20 mouse cellular contexts compared by ENCODE assay signal in genomic region chr10:85737796-85738195, GRCm38 (mm10).
DNase-seq lines count a peak whose midpoint lies in the region.
"Had no signal": no experiment of that assay in that cellular context is flagged by ENCODE, and none has a peak within 500 bp of the region (broad histone marks: within the 10 kb centered on the region; RNA-seq: fewer than 3 reads in every experiment).

No protein-coding gene starts in this region.

- peak; percentile 49 for DNase-seq in 3T3-L1 (ENCODE audit: low read depth, low spot score)
- peak; percentile 42 for DNase-seq in embryo, embryonic 10 days (ENCODE audit: low spot score)
- peak; percentile 45 for DNase-seq in embryonic facial prominence, embryonic 10.5 days (ENCODE audit: low spot score)
- DNase-seq in limb, embryonic 10.5 days (ENCODE audit: low spot score), result peak; percentile 33
- no peak for DNase-seq in lung, postnatal 25 days (ENCODE audit: low spot score)
- DNase-seq in cerebellum, postnatal 4 days (ENCODE audit: low spot score in 2 of 2), result no peak
- no peak for DNase-seq in thymus, adult 18-20 months
- DNase-seq: adrenal gland, postnatal 14 days; cerebellum, adult 11-12 months; cerebellum, adult 9-11 months; cerebellum, postnatal 36 days; gastrocnemius, postnatal 14 days; heart, postnatal 36 days; kidney, adult 11 months; kidney, adult 9 months had no signal

- no peak overlapping the region for H3K27ac ChIP-seq in embryonic facial prominence, embryonic 10.5 days (replicated peaks)
- no peak overlapping the region for H3K27ac ChIP-seq in limb, embryonic 10.5 days
- H3K27ac ChIP-seq: embryonic facial prominence, embryonic 12.5 days; forebrain, embryonic 15.5 days; hindbrain, embryonic 12.5 days; hindbrain, postnatal 0 days had no signal

- no peaks in the 10 kb centered on the region for H3K36me3 ChIP-seq in embryonic facial prominence, embryonic 10.5 days (replicated peaks)
- H3K36me3 ChIP-seq in limb, embryonic 10.5 days, result no peaks in the 10 kb centered on the region
- H3K36me3 ChIP-seq: embryonic facial prominence, embryonic 12.5 days; forebrain, embryonic 15.5 days; heart, embryonic 12.5 days; hindbrain, embryonic 12.5 days had no signal

- H3K4me1 ChIP-seq in embryonic facial prominence, embryonic 10.5 days, result peaks cover 17% of the 10 kb centered on the region
- peaks cover 10% of the 10 kb centered on the region for H3K4me1 ChIP-seq in limb, embryonic 10.5 days
- H3K4me1 ChIP-seq: forebrain, embryonic 15.5 days; heart, embryonic 12.5 days; hindbrain, embryonic 12.5 days had no signal

- 23% methylated on average over 1 of the region's 1 CpGs for whole genome bisulfite sequencing in embryonic facial prominence, embryonic 10.5 days
- 30% methylated on average over 1 of the region's 1 CpGs for WGBS in limb, embryonic 10.5 days

- no peak overlapping the region for H3K4me3 ChIP-seq in embryonic facial prominence, embryonic 10.5 days
- H3K4me3 ChIP-seq in limb, embryonic 10.5 days, result no peak overlapping the region
- H3K4me3 ChIP-seq: embryonic facial prominence, embryonic 12.5 days; forebrain, embryonic 15.5 days; heart, embryonic 12.5 days; hindbrain, embryonic 12.5 days had no signal

- H3K9me3 ChIP-seq in embryonic facial prominence, embryonic 10.5 days, result no peaks in the 10 kb centered on the region
- no peaks in the 10 kb centered on the region for H3K9me3 ChIP-seq in limb, embryonic 10.5 days (replicated peaks)
- H3K9me3 ChIP-seq: embryonic facial prominence, embryonic 12.5 days; forebrain, embryonic 15.5 days; heart, embryonic 12.5 days; hindbrain, embryonic 12.5 days had no signal

- H3K27me3 ChIP-seq in embryonic facial prominence, embryonic 10.5 days (replicated peaks; ENCODE audit: low read depth, poor library complexity, severe bottlenecking), result no peaks in the 10 kb centered on the region
- no peaks in the 10 kb centered on the region for H3K27me3 ChIP-seq in limb, embryonic 10.5 days (ENCODE audit: low read depth, poor library complexity, severe bottlenecking)
- H3K27me3 ChIP-seq: embryonic facial prominence, embryonic 12.5 days; forebrain, embryonic 15.5 days; heart, embryonic 12.5 days; hindbrain, embryonic 12.5 days had no signal

Comparison
In these comparisons a context has a peak if more than half of its experiments do, and no peak if none do; other contexts are left out.
1. DNase-seq: peak in 3T3-L1 (single experiment), embryo, embryonic 10 days (single experiment), embryonic facial prominence, embryonic 10.5 days (single experiment) and limb, embryonic 10.5 days (single experiment); none in lung, postnatal 25 days (single experiment), cerebellum, postnatal 4 days (0 of 2) and thymus, adult 18-20 months (0 of 2).